Mouse (Mus musculus) thymus, adult 2 months (tissue): ENCODE data around the gene Stat4.

Source experiments
- CTCF ChIP-seq: fragments of 200-500 bp; IDR thresholded peaks from 2 replicates; pipeline ENCODE4 v1.5.1; 2012; ENCODE audit warnings: mild to moderate bottlenecking, control low read depth, low read length, moderate library complexity, borderline replicate concordance; ENCODE audit not compliant: control insufficient read depth, poor library complexity, insufficient read depth; ENCODE audit errors: extremely low read depth
- POLR2A ChIP-seq: fragments of 200-500 bp; IDR thresholded peaks from 2 replicates; pipeline ENCODE4 v1.6.1; 2012; ENCODE audit warnings: mild to moderate bottlenecking, low read length, control low read depth, moderate library complexity; ENCODE audit not compliant: control insufficient read depth, poor library complexity, insufficient read depth; ENCODE audit errors: extremely low read depth

DNA sequence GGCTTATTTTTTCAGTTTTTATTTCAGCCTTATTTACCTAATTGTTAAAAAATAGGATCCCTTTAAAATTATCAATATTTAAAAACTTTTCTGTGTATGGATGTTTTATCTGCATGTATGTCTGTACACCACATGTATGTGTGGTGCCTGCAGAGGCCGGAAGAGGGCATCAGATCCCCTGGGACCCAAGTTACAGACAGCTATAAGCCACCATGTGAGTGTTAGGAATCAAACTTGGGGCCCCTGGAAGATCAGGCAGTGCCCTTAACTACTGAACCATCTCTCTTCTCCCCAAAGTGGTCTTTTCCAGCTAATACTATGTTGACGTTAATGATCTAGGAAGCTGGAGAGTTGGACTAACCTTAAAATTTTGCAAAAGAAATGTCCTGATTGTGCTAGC, 160.5 kb downstream of the Stat4 start:
- no peak for TF ChIP-seq CTCF
- no peak for TF ChIP-seq POLR2A
